Mouse (Mus musculus): Measurements from ENCODE around the gene Sptbn4. TPM values are rescaled to one million over a fixed set of nuclear protein-coding genes. Genes with fewer than 3 reads are reported as not detected.
"Not testable (repeated sequence)": the region's sequence is repeated elsewhere in the genome, so short reads cannot be mapped to it uniquely, and the experiment has no call there.

Gene Sptbn4
- 4.0 and 4.2 TPM in 2 replicates for polyA plus RNA-seq (2014; fragmentation: Nextera tagmentation; extraction: Ambion mirVana)

GRCm38 (mm10) chr7:27447419-27448286 is at the start of gene Sptbn4, which contains the start of gene Blvrb:
TSS of gene Sptbn4 (minus strand) at chr7:27447686.
TSS of gene Blvrb (plus strand) at chr7:27447978.
- Histone ChIP-seq H3K9ac (peak within 1 kb of the TSS; percentile 78), H3K9me3 (ENCODE audit: control insufficient read depth, low read length) (no peaks in the 10 kb centered on the region), H3K4me1 (replicated peaks; ENCODE audit: control insufficient read depth, insufficient read depth, low read length) (peaks cover 15% of the 10 kb centered on the region), H3K4me2 (replicated peaks) (peak within 1 kb of the TSS; percentile 87), H3K36me3 (replicated peaks; ENCODE audit: control insufficient read depth, insufficient read depth) (no peaks in the 10 kb centered on the region), H3K27ac (peak within 1 kb of the TSS; percentile 80), H3K4me3 (replicated peaks; ENCODE audit: low read length) (peak within 1 kb of the TSS; percentile 62), H3K27me3 (ENCODE audit: control insufficient read depth, insufficient read depth, low read length) (peaks cover 13% of the 10 kb centered on the region)
- peak; percentile 95 for DNase-seq (ENCODE audit: low spot score)
- peak; percentile 94 for ATAC-seq (ENCODE audit: low FRiP score)
- 1% methylated on average over 54 of the region's 54 CpGs for WGBS

- not testable (repeated sequence) for H3K27ac ChIP-seq; H3K4me1 ChIP-seq (replicated peaks; ENCODE audit: control insufficient read depth, insufficient read depth, low read length); H3K27me3 ChIP-seq (ENCODE audit: control insufficient read depth, insufficient read depth, low read length); H3K9ac ChIP-seq; H3K4me3 ChIP-seq (replicated peaks; ENCODE audit: low read length); H3K36me3 ChIP-seq (replicated peaks; ENCODE audit: control insufficient read depth, insufficient read depth); H3K4me2 ChIP-seq (replicated peaks); ATAC-seq (ENCODE audit: low FRiP score); DNase-seq (ENCODE audit: low spot score); H3K9me3 ChIP-seq (ENCODE audit: control insufficient read depth, low read length)
- WGBS: 88% methylated on average over 8 of the region's 9 CpGs
Observed at GRCm38 (mm10) chr7:27494659-27495367, 47.3 kb upstream of the Sptbn4 start.

- WGBS: 91% methylated on average over 5 of the region's 5 CpGs
- Histone ChIP-seq H3K9ac (no peak overlapping the region), H3K4me1 (replicated peaks; ENCODE audit: control insufficient read depth, insufficient read depth, low read length) (no peaks in the 10 kb centered on the region), H3K4me2 (replicated peaks) (no peak overlapping the region), H3K9me3 (ENCODE audit: control insufficient read depth, low read length) (no peaks in the 10 kb centered on the region), H3K27me3 (ENCODE audit: control insufficient read depth, insufficient read depth, low read length) (no peaks in the 10 kb centered on the region), H3K27ac (no peak overlapping the region), H3K36me3 (replicated peaks; ENCODE audit: control insufficient read depth, insufficient read depth) (no peaks in the 10 kb centered on the region), H3K4me3 (replicated peaks; ENCODE audit: low read length) (no peak overlapping the region)
- no peak for DNase-seq (ENCODE audit: low spot score)
- ATAC-seq (ENCODE audit: low FRiP score): no peak
Observed at GRCm38 (mm10) chr7:27493450-27493849, 46.0 kb upstream of the Sptbn4 start.

GRCm38 (mm10) chr7:27493022-27493421 is 45.5 kb upstream of the Sptbn4 start:
- Histone ChIP-seq H3K9me3 (ENCODE audit: control insufficient read depth, low read length) (no peaks in the 10 kb centered on the region), H3K4me1 (replicated peaks; ENCODE audit: control insufficient read depth, insufficient read depth, low read length) (0 out of 2 replicates have a peak, but pooled peaks cover 1% of the 10 kb centered on the region), H3K27me3 (ENCODE audit: control insufficient read depth, insufficient read depth, low read length) (no peaks in the 10 kb centered on the region), H3K36me3 (replicated peaks; ENCODE audit: control insufficient read depth, insufficient read depth) (no peaks in the 10 kb centered on the region), H3K27ac (no peak overlapping the region), H3K4me3 (replicated peaks; ENCODE audit: low read length) (no peak overlapping the region), H3K4me2 (replicated peaks) (no peak overlapping the region), H3K9ac (no peak overlapping the region)
- DNase-seq (ENCODE audit: low spot score) (no peak), ATAC-seq (ENCODE audit: low FRiP score) (no peak)
- 74% methylated on average over 3 of the region's 3 CpGs for WGBS

GRCm38 (mm10) chr7:27491856-27492255 is 44.4 kb upstream of the Sptbn4 start:
- WGBS: 70% methylated on average over 7 of the region's 7 CpGs

GRCm38 (mm10) chr7:27490543-27491329 is 43.2 kb upstream of the Sptbn4 start:
- 2% methylated on average over 32 of the region's 33 CpGs for WGBS
- peak overlapping the region; percentile 29; the same call in 1 of the 2 replicates for H3K27ac ChIP-seq

More at GRCm38 (mm10) chr7:27491856-27492255, 44.4 kb upstream of the Sptbn4 start:
- H3K9ac ChIP-seq: no peak overlapping the region
- no peaks in the 10 kb centered on the region for H3K9me3 ChIP-seq (ENCODE audit: control insufficient read depth, low read length)
- no peak overlapping the region for H3K4me3 ChIP-seq (replicated peaks; ENCODE audit: low read length)
- no peak overlapping the region for H3K27ac ChIP-seq
- ATAC-seq (ENCODE audit: low FRiP score): no peak
- no peaks in the 10 kb centered on the region for H3K36me3 ChIP-seq (replicated peaks; ENCODE audit: control insufficient read depth, insufficient read depth)
- no peak overlapping the region for H3K4me2 ChIP-seq (replicated peaks)
- H3K4me1 ChIP-seq (replicated peaks; ENCODE audit: control insufficient read depth, insufficient read depth, low read length): 0 out of 2 replicates have a peak, but pooled peaks cover 6% of the 10 kb centered on the region
- no peaks in the 10 kb centered on the region for H3K27me3 ChIP-seq (ENCODE audit: control insufficient read depth, insufficient read depth, low read length)
- DNase-seq (ENCODE audit: low spot score): no peak

GRCm38 (mm10) chr7:27490227-27490542 is 42.7 kb upstream of the Sptbn4 start:
- ATAC-seq (ENCODE audit: low FRiP score) (no peak), DNase-seq (ENCODE audit: low spot score) (no peak)
- Histone ChIP-seq H3K36me3 (replicated peaks; ENCODE audit: control insufficient read depth, insufficient read depth) (no peaks in the 10 kb centered on the region), H3K4me1 (replicated peaks; ENCODE audit: control insufficient read depth, insufficient read depth, low read length) (0 out of 2 replicates have a peak, but pooled peaks cover 6% of the 10 kb centered on the region), H3K4me3 (replicated peaks; ENCODE audit: low read length) (peak overlapping the region; percentile 19), H3K27me3 (ENCODE audit: control insufficient read depth, insufficient read depth, low read length) (no peaks in the 10 kb centered on the region), H3K27ac (peak overlapping the region; percentile 29; the same call in 1 of the 2 replicates), H3K9me3 (ENCODE audit: control insufficient read depth, low read length) (no peaks in the 10 kb centered on the region), H3K4me2 (replicated peaks) (peak overlapping the region; percentile 48), H3K9ac (peak overlapping the region; percentile 16; the same call in 1 of the 2 replicates)
- WGBS: 40% methylated on average over 4 of the region's 4 CpGs

More at GRCm38 (mm10) chr7:27490543-27491329, 43.2 kb upstream of the Sptbn4 start:
- Histone ChIP-seq H3K4me2 (replicated peaks) (peak overlapping the region; percentile 48), H3K27me3 (ENCODE audit: control insufficient read depth, insufficient read depth, low read length) (no peaks in the 10 kb centered on the region), H3K36me3 (replicated peaks; ENCODE audit: control insufficient read depth, insufficient read depth) (no peaks in the 10 kb centered on the region), H3K9me3 (ENCODE audit: control insufficient read depth, low read length) (no peaks in the 10 kb centered on the region), H3K4me3 (replicated peaks; ENCODE audit: low read length) (peak overlapping the region; percentile 19), H3K9ac (peak overlapping the region; percentile 16), H3K4me1 (replicated peaks; ENCODE audit: control insufficient read depth, insufficient read depth, low read length) (0 out of 2 replicates have a peak, but pooled peaks cover 6% of the 10 kb centered on the region)
- ATAC-seq (ENCODE audit: low FRiP score): 0 out of 2 replicates have a peak, but pooled peaks have one; percentile 7
- DNase-seq (ENCODE audit: low spot score): peak; percentile 46

GRCm38 (mm10) chr7:27489270-27489869 is 41.9 kb upstream of the Sptbn4 start:
- Histone ChIP-seq H3K9ac (no peak overlapping the region), H3K27me3 (ENCODE audit: control insufficient read depth, insufficient read depth, low read length) (no peaks in the 10 kb centered on the region), H3K36me3 (replicated peaks; ENCODE audit: control insufficient read depth, insufficient read depth) (no peaks in the 10 kb centered on the region), H3K4me3 (replicated peaks; ENCODE audit: low read length) (no peak overlapping the region), H3K9me3 (ENCODE audit: control insufficient read depth, low read length) (no peaks in the 10 kb centered on the region), H3K4me1 (replicated peaks; ENCODE audit: control insufficient read depth, insufficient read depth, low read length) (0 out of 2 replicates have a peak, but pooled peaks cover 6% of the 10 kb centered on the region), H3K4me2 (replicated peaks) (no peak overlapping the region), H3K27ac (no peak overlapping the region)
- ATAC-seq (ENCODE audit: low FRiP score) (no peak), DNase-seq (ENCODE audit: low spot score) (no peak)
- 92% methylated on average over 25 of the region's 25 CpGs for whole genome bisulfite sequencing
